Mouse (Mus musculus) hindlimb bud, embryonic 11.5 days (tissue): ENCODE results near the gene Sctr.

Experiments
- DNase-seq: peaks from one replicate; pipeline ENCODE4 v3.0.0-alpha.2; 2012; ENCODE audit warnings: low read depth, low spot score; ENCODE audit errors: extremely low spot score

The Sctr gene

GRCm38 (mm10) chr1:120099483-120099882 lies 92.8 kb downstream of the Sctr start:
- DNase-seq: no peak

- no peak for DNase-seq
These were observed 93.9 kb downstream of the Sctr start for GRCm38 (mm10) chr1:120100456-120101226.

DNA sequence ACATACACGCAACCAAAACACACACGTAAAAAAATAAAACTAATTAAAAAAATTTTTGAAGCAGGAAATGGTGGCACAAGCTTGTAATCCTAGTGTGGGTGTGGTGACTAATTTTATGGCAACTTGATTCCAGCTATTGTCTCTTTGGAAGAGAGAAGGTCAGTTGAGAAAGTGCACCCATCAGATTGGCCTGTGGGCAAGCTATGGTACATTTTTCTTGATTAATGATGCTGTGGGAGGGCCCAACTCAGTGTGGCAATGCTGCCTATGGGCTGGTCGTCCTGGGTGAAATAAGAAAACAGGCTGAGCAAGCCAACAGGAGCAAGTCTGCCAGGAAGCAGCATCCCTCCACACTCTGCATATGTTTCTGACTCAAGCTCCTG lies 94.5 kb downstream of the Sctr start:
- no peak for DNase-seq

GRCm38 (mm10) chr1:120105556-120105959 lies 98.9 kb downstream of the Sctr start:
- DNase-seq: no peak

- DNase-seq: no peak
These were observed 103.2 kb downstream of the Sctr start for GRCm38 (mm10) chr1:120109741-120110432.

DNA sequence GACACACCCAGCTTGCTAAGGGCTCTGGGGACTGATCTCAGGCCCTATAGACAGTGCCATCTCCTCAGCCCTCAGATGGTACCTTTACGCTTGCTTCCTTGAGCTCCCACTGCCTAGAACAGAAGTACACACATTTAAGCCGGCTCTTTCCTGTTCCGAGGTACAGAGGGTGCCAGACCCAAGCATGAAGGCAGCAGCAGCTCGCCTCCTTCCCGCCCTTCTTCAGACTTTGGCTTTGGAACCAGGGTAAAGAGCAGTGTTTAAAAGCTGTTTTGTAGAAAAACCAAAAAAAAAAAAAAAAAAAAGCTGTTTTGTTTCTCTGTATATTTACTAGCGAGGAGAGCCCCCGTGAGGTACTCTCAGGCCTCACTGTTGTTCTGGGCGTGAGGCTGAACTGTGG lies 105.1 kb downstream of the Sctr start:
- DNase-seq: no peak

DNA sequence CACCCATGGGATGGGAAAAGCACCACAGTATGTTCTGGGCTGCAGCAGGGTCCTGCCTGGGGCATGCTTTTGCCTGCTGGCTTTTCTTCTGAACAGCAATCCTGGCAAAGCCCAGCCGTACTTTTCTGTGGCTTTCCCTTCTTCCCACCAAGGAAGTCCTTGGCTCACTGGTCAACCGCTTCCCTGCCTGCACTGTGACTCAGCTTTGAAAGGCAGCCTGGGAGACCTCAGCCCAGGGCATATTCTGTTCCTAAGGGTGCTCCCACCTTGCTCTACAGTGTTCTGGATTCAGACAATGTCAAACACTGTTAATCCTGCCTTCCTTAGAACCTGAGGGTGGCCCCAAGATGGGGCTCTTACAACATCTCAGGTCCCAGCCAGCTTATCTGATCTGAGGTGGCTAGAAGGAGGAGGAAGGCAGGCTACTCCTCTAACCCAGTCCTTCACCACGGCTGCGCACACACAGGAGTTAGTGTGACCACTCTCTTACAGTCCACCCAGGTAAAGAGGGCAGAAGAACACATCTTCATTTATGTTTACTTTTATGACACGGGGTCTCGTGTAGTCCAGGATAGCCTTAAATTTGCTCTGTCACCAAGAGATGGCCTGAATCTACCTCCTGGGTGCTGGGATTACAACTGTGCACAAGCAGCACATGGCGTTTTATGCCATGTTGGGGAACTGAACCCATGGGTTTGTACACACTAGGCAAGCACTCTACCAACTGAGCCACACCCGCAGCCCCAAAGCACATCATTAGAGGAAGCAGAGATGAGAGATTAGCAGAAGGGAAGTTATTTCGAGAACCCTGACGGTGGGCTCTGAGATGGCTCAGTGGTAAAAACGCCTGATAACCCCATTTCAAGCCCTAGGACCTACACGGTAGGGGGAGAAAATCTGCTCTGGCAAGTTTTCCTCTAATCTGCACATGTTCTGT lies 105.8 kb downstream of the Sctr start:
- no peak for DNase-seq
